Mouse (Mus musculus): ENCODE results near the gene Bst2.

The Bst2 gene

GRCm38 (mm10) chr8:71516786-71517185, 20.5 kb downstream of the Bst2 start:
- no peak for DNase-seq

- DNase-seq: no peak
Observed at GRCm38 (mm10) chr8:71515043-71515442, 22.2 kb downstream of the Bst2 start.

GRCm38 (mm10) chr8:71513018-71513754, 24.1 kb downstream of the Bst2 start:
- DNase-seq: no peak

GRCm38 (mm10) chr8:71511644-71512043, 25.6 kb downstream of the Bst2 start, which contains the start of gene Plvap:
Gene Plvap (minus strand): TSS chr8:71511752.
- no peak for DNase-seq

GRCm38 (mm10) chr8:71509316-71509715, 27.9 kb downstream of the Bst2 start:
- DNase-seq: no peak

- DNase-seq: peak; percentile 82
Observed at GRCm38 (mm10) chr8:71507589-71508104, 29.6 kb downstream of the Bst2 start.

GRCm38 (mm10) chr8:71505979-71506378, 31.3 kb downstream of the Bst2 start:
- no peak for DNase-seq

- DNase-seq: no peak
Observed at GRCm38 (mm10) chr8:71505326-71505725, 31.9 kb downstream of the Bst2 start.

DNA sequence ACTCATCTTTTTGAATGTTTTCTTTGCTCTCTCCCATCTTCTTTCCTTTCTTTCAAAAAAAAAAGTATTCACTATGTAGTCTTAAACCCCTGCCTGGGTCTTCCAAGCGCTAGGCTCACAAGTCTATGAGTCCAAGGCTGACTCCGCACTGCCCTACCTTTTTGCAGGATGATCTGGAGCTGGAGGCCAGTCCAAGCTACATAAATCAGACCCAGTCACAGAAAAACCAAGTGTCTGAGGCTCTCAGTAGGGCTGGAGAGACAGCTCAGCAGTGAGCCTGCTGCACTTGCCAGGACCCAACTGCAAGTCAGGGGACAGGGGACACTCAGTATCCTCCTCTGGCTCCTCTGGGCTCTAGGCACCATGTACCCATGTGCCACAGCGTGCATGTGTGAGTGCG, 32.9 kb downstream of the Bst2 start:
- no peak for DNase-seq

DNA sequence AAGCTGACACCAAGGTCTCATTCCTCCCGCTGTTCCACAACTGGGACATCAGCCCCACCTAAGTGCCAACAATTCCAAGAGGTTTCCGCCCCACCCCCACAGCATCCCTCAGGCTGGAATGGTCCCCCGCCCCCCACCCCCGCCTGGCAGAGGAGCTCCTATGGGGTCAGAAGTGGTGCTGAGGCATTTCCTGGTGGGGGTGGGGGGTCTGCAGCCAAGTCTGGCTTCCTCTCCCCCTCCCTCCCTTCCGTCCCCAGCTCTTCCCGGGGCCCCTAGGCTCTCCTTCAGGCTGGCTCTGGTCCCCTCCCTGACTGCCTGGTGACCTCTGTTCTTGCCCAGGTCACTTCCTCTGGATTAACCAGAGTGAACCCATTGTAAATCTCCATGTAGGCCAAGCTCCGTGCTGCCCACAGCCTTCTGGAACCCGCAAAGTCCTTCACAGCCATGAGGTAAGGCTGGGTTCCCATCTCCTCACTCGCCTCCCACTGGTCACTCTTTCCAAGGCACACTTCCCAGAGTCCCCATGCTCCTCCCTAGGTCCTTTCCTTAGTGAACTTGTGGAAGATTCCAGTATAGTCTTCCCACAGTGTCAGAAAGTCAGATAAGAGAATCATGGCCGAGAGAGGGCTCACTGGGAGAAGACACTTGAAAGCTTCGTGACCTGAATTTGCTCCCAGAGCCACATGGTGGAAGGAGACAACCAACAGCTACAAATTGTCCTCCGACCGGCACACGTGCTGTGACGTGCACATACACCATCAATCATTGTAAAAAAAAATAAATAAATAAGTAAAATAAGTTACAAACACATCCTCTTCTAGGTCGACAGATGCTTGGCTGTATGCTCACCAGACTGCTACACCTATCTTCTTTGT, 38.2 kb downstream of the Bst2 start:
- DNase-seq: no peak

GRCm38 (mm10) chr8:71497881-71498501, 39.3 kb downstream of the Bst2 start:
- DNase-seq: peak; percentile 24

DNA sequence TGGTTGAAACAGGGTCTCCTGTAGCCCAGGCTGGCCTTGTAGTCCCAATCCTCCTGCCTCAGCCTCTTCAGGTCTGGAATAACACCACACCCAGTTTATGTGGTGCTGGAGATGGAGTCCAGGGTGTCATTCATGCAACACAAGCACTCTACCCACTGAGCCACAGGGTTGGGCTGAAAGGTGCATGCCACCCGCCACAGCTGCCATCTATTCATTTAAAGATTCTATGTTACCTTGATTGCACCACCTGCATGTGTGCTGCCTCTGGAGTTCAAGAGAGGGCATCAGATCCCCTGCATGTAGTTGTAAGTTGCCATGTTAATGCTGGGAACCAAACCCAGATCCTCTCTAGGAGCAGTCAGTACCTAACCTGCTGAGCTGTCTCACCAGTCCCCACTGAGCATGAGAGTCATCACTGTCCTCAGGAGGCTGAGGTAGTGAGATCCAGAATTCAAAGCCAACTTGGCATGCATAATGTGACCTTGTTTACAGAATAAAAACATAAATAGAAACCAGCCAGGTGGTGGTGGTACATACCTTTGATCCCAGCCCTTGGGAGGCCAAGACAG, 40.1 kb downstream of the Bst2 start:
- peak; percentile 24 for DNase-seq

DNA sequence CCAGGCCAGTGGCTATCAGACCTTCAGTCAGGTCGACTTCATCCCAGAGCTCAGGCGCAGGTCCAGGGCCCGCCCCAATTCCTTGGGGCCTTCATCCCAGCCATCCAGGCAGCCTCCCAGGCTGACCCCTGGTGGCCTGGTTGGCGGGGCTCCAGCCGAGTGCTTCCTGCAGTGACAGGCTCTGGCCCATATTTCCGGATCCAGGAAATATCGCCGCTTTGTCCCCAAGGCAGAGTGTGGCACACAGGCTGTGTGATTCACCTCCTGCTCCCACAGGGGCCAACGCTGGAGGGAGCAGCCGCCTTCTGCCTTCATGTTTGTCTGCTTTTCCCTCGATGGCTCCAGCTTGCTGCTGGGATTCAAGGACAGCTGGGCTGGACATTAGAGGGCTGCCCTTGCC, 40.8 kb downstream of the Bst2 start:
- peak; percentile 67 for DNase-seq

DNA sequence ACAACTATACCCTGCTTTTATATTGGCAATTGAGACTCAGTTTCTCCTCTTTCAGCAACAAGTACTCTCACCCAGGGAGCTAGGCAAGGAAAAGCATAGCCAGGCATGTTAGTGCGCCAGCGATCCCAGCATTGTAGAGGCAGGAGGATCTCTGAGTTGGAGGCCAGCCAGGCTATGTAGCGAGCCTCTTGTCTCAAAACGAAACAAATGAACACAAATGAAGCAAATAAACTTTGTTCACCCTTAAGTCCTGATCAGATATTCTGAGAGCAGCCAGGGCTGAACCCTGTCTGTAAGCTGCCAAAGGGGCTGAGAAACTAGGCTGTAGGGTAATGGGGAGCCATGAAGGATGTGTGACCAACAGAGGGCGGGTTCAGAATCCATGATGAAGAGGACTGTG, 41.4 kb downstream of the Bst2 start:
- DNase-seq: peak; percentile 26

- DNase-seq: peak; percentile 84
Observed at GRCm38 (mm10) chr8:71495039-71495438, 42.2 kb downstream of the Bst2 start.

GRCm38 (mm10) chr8:71488454-71488853, 48.8 kb downstream of the Bst2 start:
- peak; percentile 82 for DNase-seq

DNA sequence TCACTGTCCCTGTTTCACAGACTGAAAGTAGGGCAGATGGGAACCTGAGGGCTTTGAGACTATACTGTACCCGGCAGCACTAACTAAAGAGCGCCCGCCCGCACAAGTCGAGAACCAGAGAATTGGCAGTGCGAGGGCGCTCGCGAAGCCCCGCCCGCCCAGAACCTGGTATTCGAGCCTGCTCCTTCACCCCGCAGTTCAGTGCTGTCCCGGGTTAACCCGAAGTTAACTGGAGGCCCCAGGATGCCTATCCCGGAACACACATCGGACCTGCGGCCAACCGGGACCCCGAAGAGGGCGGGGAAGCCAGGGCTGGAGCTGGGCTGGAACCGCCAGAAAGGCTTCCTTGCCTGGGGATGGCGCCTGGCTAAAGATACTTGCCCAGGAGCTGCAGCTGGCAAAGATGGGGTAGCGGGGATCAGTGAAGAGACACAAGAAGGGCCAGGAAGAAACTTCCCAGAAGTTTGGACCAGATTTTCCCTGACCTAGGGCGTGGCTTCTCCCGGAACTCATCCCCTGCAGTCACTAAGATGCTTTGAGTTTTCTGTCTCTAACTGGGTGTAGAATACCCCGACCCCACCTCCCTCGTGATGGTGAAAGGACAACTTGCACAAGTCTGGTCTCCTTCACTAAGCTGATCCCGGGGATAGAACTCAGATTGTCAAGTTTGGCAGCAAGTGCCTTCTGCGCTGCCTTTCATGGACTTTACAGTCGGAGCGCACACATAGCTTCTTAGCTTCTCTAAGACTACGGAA, 49.4 kb downstream of the Bst2 start, which contains the start of gene Gtpbp3:
Gtpbp3 (plus strand) TSS at position 413 of the 755 bp plus-strand sequence.
- DNase-seq: peak; percentile 65

- DNase-seq: no peak
Observed at GRCm38 (mm10) chr8:71486136-71486529, 51.1 kb downstream of the Bst2 start.

- peak; percentile 83 for DNase-seq
Observed at GRCm38 (mm10) chr8:71485142-71486135, 51.8 kb downstream of the Bst2 start, which contains the start of gene Ano8. Gene Ano8 (minus strand): TSS chr8:71485963.

- DNase-seq: no peak
Observed at GRCm38 (mm10) chr8:71484736-71485135, 52.5 kb downstream of the Bst2 start.
